Mouse (Mus musculus) hindbrain, postnatal 0 days (tissue): ENCODE data around the gene Zbed5. TPM values are rescaled to one million over a fixed set of nuclear protein-coding genes. Genes with fewer than 3 reads are reported as not detected.
"Not testable (repeated sequence)": the region's sequence is repeated elsewhere in the genome, so short reads cannot be mapped to it uniquely, and the experiment has no call there.

Source experiments
- ATAC-seq: fragments of 200-750 bp; cut with Nextera tagmentation; 2 replicates; pipeline ENCODE4 v1.8.0; 2017; ENCODE audit warnings: mild to moderate bottlenecking, moderate TSS enrichment, moderate library complexity
- DNase-seq: peaks from one replicate; pipeline ENCODE4 v3.0.0-alpha.2; 2015; ENCODE audit warnings: low spot score
- H3K27ac ChIP-seq: fragments of 300-500 bp; sonication (generic); 2 replicates; pipeline ENCODE4 v1.5.1; 2014; ENCODE audit warnings: mild to moderate bottlenecking
- H3K27me3 ChIP-seq: fragments of 300-500 bp; sonication (generic); 2 replicates; pipeline ENCODE4 v1.6.1; 2014; ENCODE audit warnings: low read length, mixed read lengths; ENCODE audit not compliant: insufficient read depth
- H3K36me3 ChIP-seq: fragments of 300-500 bp; sonication (generic); 2 replicates; pipeline ENCODE4 v1.6.1; 2014; ENCODE audit warnings: low read length, mixed read lengths; ENCODE audit not compliant: insufficient read depth
- H3K4me1 ChIP-seq: fragments of 300-500 bp; sonication (generic); 2 replicates; pipeline ENCODE4 v1.6.1; 2014; ENCODE audit warnings: antibody characterized with exemption, low read length, mixed read lengths; ENCODE audit not compliant: insufficient read depth
- H3K4me2 ChIP-seq: fragments of 300-500 bp; sonication (generic); 2 replicates; pipeline ENCODE4 v1.6.1; 2014; ENCODE audit warnings: low read depth, mild to moderate bottlenecking, low read length, moderate library complexity, mixed read lengths
- H3K4me3 ChIP-seq: fragments of 300-500 bp; sonication (generic); 2 replicates; pipeline ENCODE4 v1.5.1; 2014; ENCODE audit warnings: low read length
- H3K9ac ChIP-seq: fragments of 300-500 bp; sonication (generic); replicated peaks from 2 replicates; pipeline ENCODE4 v1.6.1; 2014; ENCODE audit warnings: mild to moderate bottlenecking, low read length, moderate library complexity, mixed read lengths
- H3K9me3 ChIP-seq: fragments of 300-500 bp; sonication (generic); 2 replicates; pipeline ENCODE4 v1.6.1; 2016; ENCODE audit warnings: low read length, mixed read lengths
- CTCF ChIP-seq: IDR thresholded peaks from 2 replicates; pipeline ENCODE4 v1.5.1; 2016; ENCODE audit warnings: antibody characterized with exemption, control low read depth, low read depth
- WGBS: fragments of 180-500 bp; shearing (Covaris S2); extraction: QIAGEN DNeasy Blood & Tissue Kit; methylation state at CpG from one replicate; pipeline ENCODE4 v1.1.7; 2014; 5-methylcytosine and 5-hydroxymethylcytosine counted together
- polyA plus RNA-seq: library from polyadenylated mRNA; unstranded; fragments of >200 nt; fragmentation: Nextera tagmentation; extraction: Ambion mirVana; gene quantifications from 2 replicates; pipeline ENCODE4 v1.2.1, GENCODE M21; 2015
- total RNA-seq: library from RNA; depleted of rRNA; stranded (reverse); fragments of >200 nt; gene quantifications from 2 replicates; pipeline ENCODE4 v1.2.3, GENCODE M21; 2014

Gene Zbed5
- total and polyA plus RNA-seq, 2 experiments from 2014 or later, result 7.9 to 9.6 TPM

DNA sequence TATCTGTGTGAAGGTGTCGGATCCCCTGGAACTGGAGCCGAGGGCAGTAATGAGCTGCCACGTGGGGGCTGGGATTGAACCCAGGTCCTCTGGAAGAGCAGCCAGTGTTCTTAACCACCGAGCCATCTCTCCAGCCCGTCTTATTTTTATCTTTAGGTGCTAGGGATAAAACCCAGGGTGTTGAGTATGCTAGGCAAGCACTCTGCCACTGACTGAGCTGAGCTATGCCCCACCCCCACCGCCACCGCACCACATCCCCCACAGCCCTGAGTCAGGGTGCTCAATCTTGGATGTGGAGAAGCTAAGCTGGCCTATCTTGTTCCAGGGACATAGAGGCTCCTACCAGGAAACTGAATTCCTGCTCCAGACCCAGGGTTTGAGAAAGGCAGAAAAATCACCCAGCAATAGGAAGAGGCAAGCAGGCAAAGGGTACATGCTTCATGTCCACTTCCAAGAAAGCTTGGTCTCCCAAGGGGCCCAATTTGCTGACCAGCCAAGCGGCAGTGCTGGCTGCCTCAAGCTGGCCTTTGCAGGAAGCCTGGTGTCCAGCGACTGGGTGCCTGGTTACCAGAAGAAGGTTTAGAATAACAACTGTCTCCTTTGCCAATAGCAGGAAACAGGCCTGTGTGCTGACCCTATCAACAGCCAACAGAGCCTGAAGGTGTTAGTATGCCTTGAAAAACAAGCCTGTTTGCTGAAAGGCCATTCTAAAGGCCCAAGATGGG lies 17.6 kb upstream of the Zbed5 start:
- peak; percentile 79; the same call in 1 of the 2 replicates for ATAC-seq
- DNase-seq, result peak; percentile 53
- Histone ChIP-seq H3K27me3 (no peaks in the 10 kb centered on the region), H3K9me3 (no peaks in the 10 kb centered on the region), H3K4me2 (no peak overlapping the region), H3K27ac (peak overlapping the region; percentile 64), H3K9ac (no peak overlapping the region), H3K4me1 (no peaks in the 10 kb centered on the region), H3K36me3 (peaks cover 15% of the 10 kb centered on the region), H3K4me3 (no peak overlapping the region)
- TF ChIP-seq CTCF, result no peak
- WGBS, result 74% methylated on average over 9 of the region's 9 CpGs

DNA sequence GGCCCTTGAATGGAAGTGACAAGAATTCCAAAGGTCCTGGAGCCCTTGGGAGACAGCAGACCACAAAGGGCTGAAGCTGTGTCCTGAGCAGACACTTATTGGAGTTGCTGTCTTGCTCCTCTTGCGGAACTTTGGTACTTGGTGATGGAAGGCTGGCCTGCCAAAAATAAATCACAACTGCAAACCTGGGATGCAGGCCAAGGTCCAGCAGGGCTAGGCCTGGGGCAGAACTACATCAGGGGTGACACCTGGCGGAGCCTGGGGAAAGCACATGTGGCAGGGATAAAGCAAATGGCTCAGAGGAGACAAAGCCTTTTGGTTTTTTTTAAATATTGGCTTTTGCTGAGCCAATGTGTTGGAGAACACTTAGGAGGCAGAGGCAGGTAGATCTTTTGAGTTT lies 16.6 kb upstream of the Zbed5 start:
- TF ChIP-seq CTCF, result peak; percentile 66
- Histone ChIP-seq H3K27me3 (no peaks in the 10 kb centered on the region), H3K4me3 (no peak overlapping the region), H3K4me1 (no peaks in the 10 kb centered on the region), H3K27ac (peak overlapping the region; percentile 64; the same call in 1 of the 2 replicates), H3K4me2 (no peak overlapping the region), H3K9me3 (no peaks in the 10 kb centered on the region), H3K36me3 (peaks cover 20% of the 10 kb centered on the region), H3K9ac (no peak overlapping the region)
- peak; percentile 62 for DNase-seq
- WGBS, result 40% methylated on average over 2 of the region's 2 CpGs
- 0 out of 2 replicates have a peak, but pooled peaks have one; percentile 59 for ATAC-seq

DNA sequence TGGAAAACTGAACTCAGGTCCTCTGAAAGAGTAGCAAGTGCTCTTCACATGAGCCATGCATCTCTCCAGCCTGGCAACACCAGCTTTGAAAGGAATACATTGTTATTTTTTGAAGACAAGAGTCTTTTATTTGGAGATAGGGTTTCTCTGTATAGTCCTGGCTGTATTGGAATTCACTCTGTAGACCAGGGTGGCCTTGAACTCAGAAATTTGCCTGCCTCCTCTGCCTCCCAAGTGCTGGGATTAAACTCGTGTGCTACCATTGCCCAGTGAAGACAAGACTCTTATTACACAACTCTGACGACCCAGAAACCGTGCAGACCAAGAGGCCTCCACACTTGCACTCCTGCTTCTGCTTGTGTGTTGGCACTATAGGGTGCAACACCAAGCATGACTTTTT lies 15.6 kb upstream of the Zbed5 start:
- H3K27ac ChIP-seq, result no peak overlapping the region
- no peak overlapping the region for H3K4me2 ChIP-seq
- H3K9me3 ChIP-seq, result no peaks in the 10 kb centered on the region
- ATAC-seq (no peak), DNase-seq (no peak)
- H3K36me3 ChIP-seq, result peaks cover 20% of the 10 kb centered on the region
- no peak overlapping the region for H3K9ac ChIP-seq
- TF ChIP-seq CTCF, result no peak
- H3K4me3 ChIP-seq, result no peak overlapping the region
- no peaks in the 10 kb centered on the region for H3K4me1 ChIP-seq
- no peaks in the 10 kb centered on the region for H3K27me3 ChIP-seq
- 73% methylated on average over 3 of the region's 3 CpGs for WGBS

- Histone ChIP-seq H3K9me3 (no peaks in the 10 kb centered on the region), H3K27me3 (no peaks in the 10 kb centered on the region), H3K9ac (peak overlapping the region; percentile 86), H3K36me3 (peaks cover 12% of the 10 kb centered on the region), H3K4me2 (peak overlapping the region; percentile 85), H3K4me1 (peaks cover 4% of the 10 kb centered on the region; the same call in 1 of the 2 replicates), H3K27ac (peak overlapping the region; percentile 96; the same call in 1 of the 2 replicates), H3K4me3 (peak overlapping the region; percentile 83)
- 37% methylated on average over 10 of the region's 10 CpGs for WGBS
- TF ChIP-seq CTCF, result no peak
- DNase-seq, result no peak
- no peak for ATAC-seq
Measured at GRCm38 (mm10) chr5:129886271-129886670, 9.3 kb upstream of the Zbed5 start.

- H3K36me3 ChIP-seq, result peaks cover 5% of the 10 kb centered on the region; the same call in 1 of the 2 replicates
- H3K4me2 ChIP-seq, result peak within 1 kb of the TSS; percentile 85
- no peak for TF ChIP-seq CTCF
- H3K9me3 ChIP-seq, result no peaks in the 10 kb centered on the region
- no peaks in the 10 kb centered on the region for H3K27me3 ChIP-seq
- H3K4me1 ChIP-seq, result peaks cover 4% of the 10 kb centered on the region; the same call in 1 of the 2 replicates
- peak within 1 kb of the TSS; percentile 83 for H3K4me3 ChIP-seq
- peak within 1 kb of the TSS; percentile 86 for H3K9ac ChIP-seq
- under 1% methylated on average over 46 of the region's 46 CpGs for WGBS
- DNase-seq, result peak; percentile 99
- H3K27ac ChIP-seq, result peak within 1 kb of the TSS; percentile 96
- peak; percentile 100 for ATAC-seq
Measured at GRCm38 (mm10) chr5:129886911-129887636, 8.4 kb upstream of the Zbed5 start, which contains the start of gene Chchd2. Gene Chchd2 (minus strand): TSS chr5:129887470.

- 93% methylated on average over 4 of the region's 7 CpGs for WGBS
- H3K27ac ChIP-seq, H3K9me3 ChIP-seq, H3K9ac ChIP-seq, H3K4me2 ChIP-seq, H3K4me1 ChIP-seq, H3K4me3 ChIP-seq, ATAC-seq, H3K27me3 ChIP-seq, H3K36me3 ChIP-seq, DNase-seq: not testable (repeated sequence)
Measured at GRCm38 (mm10) chr5:129890390-129890789, 5.1 kb upstream of the Zbed5 start.
